Mouse (Mus musculus): ENCODE data around the gene Olfr362.
"Not testable (repeated sequence)": the region's sequence is repeated elsewhere in the genome, so short reads cannot be mapped to it uniquely, and the experiment has no call there.

Olfr362 gene

GRCm38 (mm10) chr2:37117810-37118209, at the start of gene Olfr362:
Olfr362 (minus strand) TSS chr2:37117910.
- no peak for DNase-seq

GRCm38 (mm10) chr2:37139022-37139421, 21.3 kb upstream of the Olfr362 start, which contains the start of gene Olfr364-ps1:
Olfr364-ps1 (plus strand) TSS chr2:37139322.
- DNase-seq = no peak

GRCm38 (mm10) chr2:37089190-37089589, 28.5 kb downstream of the Olfr362 start, which contains the start of gene Olfr361:
Olfr361 (minus strand) TSS chr2:37089290.
- DNase-seq = not testable (repeated sequence)

- no peak for DNase-seq
Observed at GRCm38 (mm10) chr2:37065446-37065845, 52.3 kb downstream of the Olfr362 start, which contains the start of gene Olfr360. Olfr360 (plus strand) TSS chr2:37065746.

Measured in spleen, adult 18-20 months (tissue).